Mouse (Mus musculus) embryonic fibroblast, embryonic 13.5 days (primary cell): Measurements from ENCODE around the gene Uspl1.

Experiments used
- CTCF ChIP-seq: IDR thresholded peaks from 2 replicates; pipeline ENCODE4 v1.5.1; 2011; ENCODE audit warnings: mild to moderate bottlenecking, control low read depth, low read length, moderate library complexity, borderline replicate concordance; ENCODE audit not compliant: insufficient read depth
- POLR2A ChIP-seq: IDR thresholded peaks from 2 replicates; pipeline ENCODE4 v1.6.1; 2011; ENCODE audit warnings: low read depth, mild to moderate bottlenecking, control low read depth, low read length, moderate library complexity

GRCm38 (mm10) chr5:149182186-149182870 lies 1.8 kb upstream of the Uspl1 start:
- TF ChIP-seq CTCF (no peak), POLR2A (no peak)
